24 mouse cellular contexts compared by ENCODE assay signal in the genomic region with DNA sequence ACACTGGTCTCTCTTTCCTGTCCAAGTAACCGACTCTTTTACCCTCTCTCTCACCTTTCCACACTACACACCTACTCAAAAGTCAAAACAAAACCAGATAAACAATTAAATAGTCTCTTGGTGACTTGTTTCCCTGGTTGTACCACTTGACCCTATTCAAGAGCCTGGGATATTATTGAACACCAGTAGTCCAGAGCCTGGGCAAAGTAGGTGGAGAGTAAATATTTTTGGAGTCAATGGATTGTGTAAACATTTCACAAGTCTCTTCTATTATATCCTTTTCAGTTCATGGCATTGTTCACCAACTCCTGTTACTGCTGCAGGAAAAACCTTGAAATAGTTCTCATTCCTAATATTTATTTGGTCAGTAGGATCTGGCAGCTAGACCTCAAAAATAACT.
"Had no signal": no experiment of that assay in that cellular context is flagged by ENCODE, and none has a peak within 500 bp of the region (broad histone marks: within the 10 kb centered on the region; RNA-seq: fewer than 3 reads in every experiment).

No protein-coding gene starts in this region.

- DNase-seq: gastrocnemius, postnatal 14 days; gastrocnemius, postnatal 36 days; heart, adult 11 months; heart, adult 2 months; heart, postnatal 14 days; heart, postnatal 36 days; kidney, adult 11 months; kidney, adult 2 months; kidney, adult 9 months; kidney, postnatal 14 days; kidney, postnatal 36 days; layer of hippocampus, adult 9-11 months; layer of hippocampus, postnatal 36 days; left cerebral cortex, postnatal 4 days had no signal

- H3K4me3 ChIP-seq: heart, adult 2 months; heart, embryonic 13.5 days; heart, embryonic 15.5 days; hindbrain, embryonic 13.5 days; hindbrain, embryonic 15.5 days; kidney, embryonic 15.5 days; limb, embryonic 13.5 days had no signal

- H3K27me3 ChIP-seq: heart, embryonic 13.5 days; heart, embryonic 15.5 days; hindbrain, embryonic 13.5 days; hindbrain, embryonic 15.5 days; kidney, embryonic 15.5 days; limb, embryonic 13.5 days had no signal

- H3K9me3 ChIP-seq: heart, embryonic 13.5 days; heart, embryonic 15.5 days; hindbrain, embryonic 13.5 days; hindbrain, embryonic 15.5 days; kidney, embryonic 15.5 days; limb, embryonic 13.5 days had no signal

- H3K27ac ChIP-seq: heart, adult 2 months; heart, embryonic 13.5 days; heart, embryonic 15.5 days; hindbrain, embryonic 13.5 days; hindbrain, embryonic 15.5 days; hindbrain, postnatal 0 days; kidney, embryonic 15.5 days; kidney, postnatal 0 days; limb, embryonic 13.5 days had no signal

- H3K9ac ChIP-seq: heart, embryonic 13.5 days; heart, embryonic 15.5 days; hindbrain, embryonic 13.5 days; hindbrain, embryonic 15.5 days; kidney, embryonic 15.5 days; limb, embryonic 13.5 days had no signal

- ATAC-seq: hindbrain, postnatal 0 days; intestine, embryonic 16.5 days had no signal

- H3K4me1 ChIP-seq: heart, embryonic 13.5 days; heart, embryonic 15.5 days; hindbrain, embryonic 13.5 days; hindbrain, embryonic 15.5 days; kidney, embryonic 15.5 days; limb, embryonic 13.5 days had no signal

- H3K4me2 ChIP-seq: heart, embryonic 11.5 days; heart, embryonic 13.5 days; heart, embryonic 15.5 days; hindbrain, embryonic 13.5 days; hindbrain, embryonic 15.5 days; kidney, embryonic 15.5 days; limb, embryonic 13.5 days had no signal

- H3K36me3 ChIP-seq: heart, embryonic 13.5 days; heart, embryonic 15.5 days; hindbrain, embryonic 13.5 days; hindbrain, embryonic 15.5 days; kidney, embryonic 15.5 days; limb, embryonic 13.5 days had no signal
